Mouse (Mus musculus) stomach, postnatal 0 days (tissue): ENCODE measurements around the gene Tldc2.

Experiments used
- CTCF ChIP-seq: IDR thresholded peaks from 2 replicates; pipeline ENCODE4 v1.5.1; 2016; ENCODE audit warnings: antibody characterized with exemption, low read depth, mild to moderate bottlenecking, moderate library complexity
- EP300 ChIP-seq: optimal IDR thresholded peaks from 2 replicates; pipeline ENCODE3; 2016; ENCODE audit warnings: antibody characterized with exemption

DNA sequence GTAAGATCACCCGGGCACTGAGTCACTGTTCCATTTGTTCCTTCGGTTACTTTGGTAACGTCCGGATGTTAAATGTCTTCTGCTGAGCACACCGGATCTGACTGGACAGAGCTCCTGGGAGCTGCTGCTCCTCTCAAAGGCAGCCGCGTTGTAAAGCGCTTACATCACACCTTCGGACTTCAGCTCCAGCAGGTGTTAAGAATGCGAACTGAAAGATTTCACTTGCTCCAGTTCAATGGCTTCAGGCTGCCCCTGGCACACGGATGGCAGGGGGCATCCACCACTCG is 13.4 kb downstream of the Tldc2 start:
- no peak for TF ChIP-seq CTCF
- TF ChIP-seq EP300, result no peak
